Mouse (Mus musculus): ENCODE results near the gene Mat2a. TPM values are rescaled to one million over a fixed set of nuclear protein-coding genes. Genes with fewer than 3 reads are reported as not detected.

The Mat2a gene
- total RNA-seq, 1 experiment, result 407 TPM

GRCm38 (mm10) chr6:72388266-72388665 is 51.1 kb downstream of the Mat2a start:
- DNase-seq (ENCODE audit: low read depth, low spot score), result no peak
- no peak overlapping the region for H3K4me3 ChIP-seq (ENCODE audit: insufficient read depth in 1 of 2, low read depth in 1 of 2, low read length in 2 of 2, poor library complexity in 1 of 2, severe bottlenecking in 1 of 2)
- H3K9ac ChIP-seq (ENCODE audit: insufficient read depth, low read depth, low read length, poor library complexity, severe bottlenecking), result no peak overlapping the region
- H3K9me3 ChIP-seq (ENCODE audit: control insufficient read depth, insufficient read depth, low read depth, low read length), result no peaks in the 10 kb centered on the region
- in situ Hi-C loops (cut with MboI; ENCODE audit: low sequenced_read_pairs in 2 of 2, unreplicated experiment in 2 of 2), result no loop called here
- no peaks in the 10 kb centered on the region for H3K36me3 ChIP-seq (ENCODE audit: control insufficient read depth, insufficient read depth, low read length, poor library complexity, severe bottlenecking)
- H3K4me1 ChIP-seq (ENCODE audit: control insufficient read depth in 2 of 2, insufficient read depth in 2 of 2, low read length in 2 of 2, poor library complexity in 1 of 2), result peaks cover 3 to 4% of the 10 kb centered on the region in 2 experiments; a peak in 1 of 4 replicates
- TF ChIP-seq MAFK (IDR thresholded peaks at IDR 0.05; ENCODE audit: insufficient read depth, low read depth, low read length) (no peak), ZNF384 (IDR thresholded peaks at IDR 0.05; ENCODE audit: low read depth, low read length) (no peak), CHD2 (IDR thresholded peaks at IDR 0.05; ENCODE audit: low read depth, low read length) (no peak), ZC3H11A (IDR thresholded peaks at IDR 0.05; ENCODE audit: borderline replicate concordance, low read depth, low read length) (no peak), HCFC1 (IDR thresholded peaks at IDR 0.05; ENCODE audit: borderline replicate concordance, insufficient read depth, low read length) (no peak)
- no peak overlapping the region for H3K27ac ChIP-seq (ENCODE audit: insufficient read depth, low read depth, low read length, poor library complexity, severe bottlenecking)

- Histone ChIP-seq H3K9ac (ENCODE audit: insufficient read depth, low read depth, low read length, poor library complexity, severe bottlenecking) (no peak overlapping the region), H3K4me1 (ENCODE audit: control insufficient read depth in 2 of 2, insufficient read depth in 2 of 2, low read length in 2 of 2, poor library complexity in 1 of 2) (peaks cover 3 to 4% of the 10 kb centered on the region in 2 experiments; a peak in 1 of 4 replicates), H3K27ac (ENCODE audit: insufficient read depth, low read depth, low read length, poor library complexity, severe bottlenecking) (no peak overlapping the region), H3K9me3 (ENCODE audit: control insufficient read depth, insufficient read depth, low read depth, low read length) (no peaks in the 10 kb centered on the region), H3K4me3 (ENCODE audit: insufficient read depth in 1 of 2, low read depth in 1 of 2, low read length in 2 of 2, poor library complexity in 1 of 2, severe bottlenecking in 1 of 2) (no peak overlapping the region), H3K36me3 (ENCODE audit: control insufficient read depth, insufficient read depth, low read length, poor library complexity, severe bottlenecking) (no peaks in the 10 kb centered on the region)
- TF ChIP-seq ZNF384 (IDR thresholded peaks at IDR 0.05; ENCODE audit: low read depth, low read length), result no peak
- no peak for TF ChIP-seq MAFK (IDR thresholded peaks at IDR 0.05; ENCODE audit: insufficient read depth, low read depth, low read length)
- no peak for TF ChIP-seq ZC3H11A (IDR thresholded peaks at IDR 0.05; ENCODE audit: borderline replicate concordance, low read depth, low read length)
- TF ChIP-seq HCFC1 (IDR thresholded peaks at IDR 0.05; ENCODE audit: borderline replicate concordance, insufficient read depth, low read length), result no peak
- TF ChIP-seq CHD2 (IDR thresholded peaks at IDR 0.05; ENCODE audit: low read depth, low read length), result no peak
- in situ Hi-C loops (cut with MboI; ENCODE audit: low sequenced_read_pairs in 2 of 2, unreplicated experiment in 2 of 2), result no loop called here
- DNase-seq (ENCODE audit: low read depth, low spot score), result no peak
These were observed 51.5 kb downstream of the Mat2a start for GRCm38 (mm10) chr6:72387816-72388215.

- TF ChIP-seq ZNF384 (IDR thresholded peaks at IDR 0.05; ENCODE audit: low read depth, low read length) (no peak), MAFK (IDR thresholded peaks at IDR 0.05; ENCODE audit: insufficient read depth, low read depth, low read length) (no peak), CHD2 (IDR thresholded peaks at IDR 0.05; ENCODE audit: low read depth, low read length) (no peak), ZC3H11A (IDR thresholded peaks at IDR 0.05; ENCODE audit: borderline replicate concordance, low read depth, low read length) (no peak), HCFC1 (IDR thresholded peaks at IDR 0.05; ENCODE audit: borderline replicate concordance, insufficient read depth, low read length) (no peak)
These were observed 52.8 kb downstream of the Mat2a start for GRCm38 (mm10) chr6:72386561-72386960.

GRCm38 (mm10) chr6:72385258-72385657 is 54.1 kb downstream of the Mat2a start:
- DNase-seq (ENCODE audit: low read depth, low spot score), result no peak
- Histone ChIP-seq H3K4me3 (ENCODE audit: insufficient read depth in 1 of 2, low read depth in 1 of 2, low read length in 2 of 2, poor library complexity in 1 of 2, severe bottlenecking in 1 of 2) (no peak overlapping the region), H3K9me3 (ENCODE audit: control insufficient read depth, insufficient read depth, low read depth, low read length) (no peaks in the 10 kb centered on the region), H3K4me1 (ENCODE audit: control insufficient read depth in 2 of 2, insufficient read depth in 2 of 2, low read length in 2 of 2, poor library complexity in 1 of 2) (0 out of 4 replicates have a peak, but pooled peaks cover 0 to 1% of the 10 kb centered on the region in 2 experiments), H3K9ac (ENCODE audit: insufficient read depth, low read depth, low read length, poor library complexity, severe bottlenecking) (no peak overlapping the region), H3K27ac (ENCODE audit: insufficient read depth, low read depth, low read length, poor library complexity, severe bottlenecking) (no peak overlapping the region), H3K36me3 (ENCODE audit: control insufficient read depth, insufficient read depth, low read length, poor library complexity, severe bottlenecking) (no peaks in the 10 kb centered on the region)
- TF ChIP-seq ZC3H11A (IDR thresholded peaks at IDR 0.05; ENCODE audit: borderline replicate concordance, low read depth, low read length), result no peak
- in situ Hi-C loops (cut with MboI; ENCODE audit: low sequenced_read_pairs in 2 of 2, unreplicated experiment in 2 of 2), result no loop called here

More at GRCm38 (mm10) chr6:72386561-72386960, 52.8 kb downstream of the Mat2a start:
- Histone ChIP-seq H3K36me3 (ENCODE audit: control insufficient read depth, insufficient read depth, low read length, poor library complexity, severe bottlenecking) (no peaks in the 10 kb centered on the region), H3K4me3 (ENCODE audit: insufficient read depth in 1 of 2, low read depth in 1 of 2, low read length in 2 of 2, poor library complexity in 1 of 2, severe bottlenecking in 1 of 2) (no peak overlapping the region), H3K27ac (ENCODE audit: insufficient read depth, low read depth, low read length, poor library complexity, severe bottlenecking) (no peak overlapping the region), H3K9ac (ENCODE audit: insufficient read depth, low read depth, low read length, poor library complexity, severe bottlenecking) (no peak overlapping the region), H3K4me1 (ENCODE audit: control insufficient read depth in 2 of 2, insufficient read depth in 2 of 2, low read length in 2 of 2, poor library complexity in 1 of 2) (peaks cover 3 to 4% of the 10 kb centered on the region in 2 experiments; a peak in 1 of 4 replicates), H3K9me3 (ENCODE audit: control insufficient read depth, insufficient read depth, low read depth, low read length) (no peaks in the 10 kb centered on the region)
- in situ Hi-C loops (cut with MboI; ENCODE audit: low sequenced_read_pairs in 2 of 2, unreplicated experiment in 2 of 2), result no loop called here
- no peak for DNase-seq (ENCODE audit: low read depth, low spot score)

GRCm38 (mm10) chr6:72383952-72384351 is 55.4 kb downstream of the Mat2a start:
- Histone ChIP-seq H3K9me3 (ENCODE audit: control insufficient read depth, insufficient read depth, low read depth, low read length) (no peaks in the 10 kb centered on the region), H3K9ac (ENCODE audit: insufficient read depth, low read depth, low read length, poor library complexity, severe bottlenecking) (no peak overlapping the region), H3K36me3 (ENCODE audit: control insufficient read depth, insufficient read depth, low read length, poor library complexity, severe bottlenecking) (no peaks in the 10 kb centered on the region), H3K4me3 (ENCODE audit: insufficient read depth in 1 of 2, low read depth in 1 of 2, low read length in 2 of 2, poor library complexity in 1 of 2, severe bottlenecking in 1 of 2) (no peak overlapping the region), H3K27ac (ENCODE audit: insufficient read depth, low read depth, low read length, poor library complexity, severe bottlenecking) (no peak overlapping the region), H3K4me1 (ENCODE audit: control insufficient read depth in 2 of 2, insufficient read depth in 2 of 2, low read length in 2 of 2, poor library complexity in 1 of 2) (0 out of 4 replicates have a peak, but pooled peaks cover 0 to under 1% of the 10 kb centered on the region in 2 experiments)
- in situ Hi-C loops (cut with MboI; ENCODE audit: low sequenced_read_pairs in 2 of 2, unreplicated experiment in 2 of 2), result no loop called here
- no peak for DNase-seq (ENCODE audit: low read depth, low spot score)
- TF ChIP-seq MAFK (IDR thresholded peaks at IDR 0.05; ENCODE audit: insufficient read depth, low read depth, low read length) (no peak), HCFC1 (IDR thresholded peaks at IDR 0.05; ENCODE audit: borderline replicate concordance, insufficient read depth, low read length) (no peak), ZC3H11A (IDR thresholded peaks at IDR 0.05; ENCODE audit: borderline replicate concordance, low read depth, low read length) (no peak), CHD2 (IDR thresholded peaks at IDR 0.05; ENCODE audit: low read depth, low read length) (no peak), ZNF384 (IDR thresholded peaks at IDR 0.05; ENCODE audit: low read depth, low read length) (no peak)
